Mouse (Mus musculus) lung, postnatal 0 days (tissue): ENCODE measurements around the gene Sms.

Experiments used
- CTCF ChIP-seq: IDR thresholded peaks from 2 replicates; pipeline ENCODE4 v1.5.1; 2016; ENCODE audit warnings: antibody characterized with exemption, mild to moderate bottlenecking
- EP300 ChIP-seq: IDR thresholded peaks from 2 replicates; pipeline ENCODE4 v1.6.1; 2016; ENCODE audit warnings: antibody characterized with exemption, mild to moderate bottlenecking, control low read depth

DNA sequence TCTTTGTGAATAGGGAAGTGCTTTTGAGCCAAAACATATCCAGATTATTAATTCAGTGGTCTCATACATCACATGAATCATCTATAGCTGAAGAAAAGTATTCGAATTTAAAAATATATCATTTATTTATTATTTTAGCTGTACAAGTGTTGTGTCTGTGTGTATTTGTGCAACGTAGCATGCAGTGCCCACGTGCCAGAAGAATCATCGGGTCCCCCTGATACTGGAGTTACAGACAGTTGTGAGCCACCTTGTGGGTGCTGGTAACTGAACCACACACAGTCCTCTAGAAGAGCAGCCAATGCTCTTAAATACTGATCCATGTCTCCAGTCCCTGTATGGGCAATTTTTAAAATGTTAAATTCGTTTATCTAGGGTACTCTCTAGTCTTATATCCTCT lies 14.3 kb upstream of the Sms start:
- TF ChIP-seq CTCF (no peak), EP300 (no peak)
